Mouse (Mus musculus): ENCODE measurements around the gene Acvr1b. TPM values are rescaled to one million over a fixed set of nuclear protein-coding genes. Genes with fewer than 3 reads are reported as not detected.
A peak's percentile ranks its signal among the peaks of the same experiment; 100 is the strongest.

The Acvr1b gene
- total and polyA plus RNA-seq, 3 experiments = 2.7 to 4.8 (median 2.9) TPM

DNA sequence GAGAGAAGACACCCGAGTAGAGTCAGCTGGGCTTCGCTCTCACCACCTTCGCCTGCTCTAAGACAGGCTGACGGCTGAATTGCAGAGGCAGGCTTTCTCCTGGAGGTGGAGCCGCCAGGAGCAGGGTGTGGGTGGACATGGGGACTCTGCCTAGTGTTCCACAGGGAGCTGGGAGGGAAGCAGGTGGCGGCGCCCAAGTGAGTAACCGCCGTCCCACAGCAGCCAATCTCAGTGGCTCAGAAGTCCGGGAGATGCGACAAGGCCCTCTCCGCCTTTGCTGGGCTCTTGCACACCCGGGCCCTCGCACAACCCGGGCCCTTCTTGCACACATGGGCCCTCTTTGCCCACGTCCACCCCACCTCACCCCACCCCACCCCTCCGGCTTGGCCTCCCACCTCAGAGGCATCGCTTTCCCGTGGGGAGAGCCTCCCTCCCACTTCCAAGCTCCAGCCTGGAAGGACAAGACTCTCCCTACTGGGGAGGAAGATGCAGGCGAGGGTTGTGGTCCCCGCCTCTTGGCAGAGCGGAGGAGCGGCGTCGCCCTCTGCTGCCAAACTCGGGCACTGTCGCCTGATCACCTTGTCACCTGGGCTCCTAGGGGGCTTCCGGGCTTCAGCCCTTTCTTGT lies 65.1 kb downstream of the Acvr1b start:
- no peak overlapping the region for H3K27ac ChIP-seq (ENCODE audit: insufficient read depth, low read depth)
- TF ChIP-seq SMC3 (IDR thresholded peaks at IDR 0.05; ENCODE audit: low read depth, low read length) (peak; percentile 73), ELF1 (IDR thresholded peaks at IDR 0.05; ENCODE audit: low read depth, low read length) (peak; percentile 55), IRF4 (IDR thresholded peaks at IDR 0.05; ENCODE audit: low read depth, low read length) (no peak), CHD2 (IDR thresholded peaks at IDR 0.05; ENCODE audit: low read length) (no peak), BHLHE40 (IDR thresholded peaks at IDR 0.05; ENCODE audit: low read depth, low read length) (no peak), MAZ (IDR thresholded peaks at IDR 0.05; ENCODE audit: low read depth, low read length) (peak; percentile 64; the same call in 1 of the 2 replicates), GABPA (IDR thresholded peaks at IDR 0.05; ENCODE audit: insufficient replicate concordance, low read depth, low read length) (no peak), TCF12 (IDR thresholded peaks at IDR 0.05; ENCODE audit: low read depth, low read length) (0 out of 2 replicates have a peak, but pooled peaks have one; percentile 24), RAD21 (IDR thresholded peaks at IDR 0.05; ENCODE audit: low read depth, low read length) (peak; percentile 69), UBTF (IDR thresholded peaks at IDR 0.05; ENCODE audit: low read depth, low read length) (no peak), ZMIZ1 (IDR thresholded peaks at IDR 0.05; ENCODE audit: low read depth, low read length) (no peak), CHD1 (IDR thresholded peaks at IDR 0.05; ENCODE audit: low read depth, low read length) (no peak), CTCF (conservative IDR thresholded peaks at IDR 0.05 in 1 of 2, IDR thresholded peaks at IDR 0.05 in 1 of 2; ENCODE audit: low read depth in 2 of 2, low read length in 2 of 2) (peak; percentile 14 to 85; a peak in 2 of 4 replicates)
- in situ Hi-C loops (cut with MboI; ENCODE audit: low pct_ligation_motif_present, low pct_unique_long_range_greater_than_20kb, low sequenced_read_pairs) (no loop called here), dilution Hi-C loops (cut with MboI; ENCODE audit: extremely low pct_ligation_motif_present, extremely low pct_unique_long_range_greater_than_20kb, low sequenced_read_pairs) (no loop called here)
- no peak overlapping the region for H3K4me2 ChIP-seq (ENCODE audit: insufficient read depth, low read depth, poor library complexity, severe bottlenecking)
- no peaks in the 10 kb centered on the region for H3K36me3 ChIP-seq (replicated peaks in 1 of 2; ENCODE audit: control insufficient read depth in 1 of 2, insufficient read depth in 1 of 2, low read length in 1 of 2)
- DNase-seq (ENCODE audit: extremely low read depth) = peak; percentile 58
- no peak overlapping the region for H3K4me3 ChIP-seq (replicated peaks in 1 of 3; ENCODE audit: low read depth in 2 of 3, low read length in 2 of 3, poor library complexity in 1 of 3)
- H3K27me3 ChIP-seq (replicated peaks) = peaks cover 28% of the 10 kb centered on the region
- no peaks in the 10 kb centered on the region for H3K9me3 ChIP-seq (replicated peaks; ENCODE audit: low read length)
- no peaks in the 10 kb centered on the region for H3K79me2 ChIP-seq (replicated peaks; ENCODE audit: control insufficient read depth, extremely low read depth, insufficient read depth, poor library complexity, severe bottlenecking)
- no peak overlapping the region for H3K9ac ChIP-seq (ENCODE audit: insufficient read depth, low read depth)
- peaks cover 2 to 52% of the 10 kb centered on the region in 2 experiments; a peak in 3 of 4 replicates for H3K4me1 ChIP-seq (ENCODE audit: control insufficient read depth in 1 of 2, insufficient read depth in 2 of 2)

- Histone ChIP-seq H3K79me2 (replicated peaks; ENCODE audit: control insufficient read depth, extremely low read depth, insufficient read depth, poor library complexity, severe bottlenecking) (no peaks in the 10 kb centered on the region), H3K4me1 (ENCODE audit: control insufficient read depth in 1 of 2, insufficient read depth in 2 of 2) (peaks cover 2 to 48% of the 10 kb centered on the region in 2 experiments; a peak in 3 of 4 replicates), H3K36me3 (replicated peaks in 1 of 2; ENCODE audit: control insufficient read depth in 1 of 2, insufficient read depth in 1 of 2, low read length in 1 of 2) (no peaks in the 10 kb centered on the region), H3K27me3 (replicated peaks) (peaks cover 28% of the 10 kb centered on the region), H3K4me2 (ENCODE audit: insufficient read depth, low read depth, poor library complexity, severe bottlenecking) (no peak overlapping the region), H3K27ac (ENCODE audit: insufficient read depth, low read depth) (no peak overlapping the region), H3K9me3 (replicated peaks; ENCODE audit: low read length) (no peaks in the 10 kb centered on the region), H3K9ac (ENCODE audit: insufficient read depth, low read depth) (no peak overlapping the region), H3K4me3 (replicated peaks in 1 of 3; ENCODE audit: low read depth in 2 of 3, low read length in 2 of 3, poor library complexity in 1 of 3) (no peak overlapping the region)
- DNase-seq (ENCODE audit: extremely low read depth) = no peak
- in situ Hi-C loops (cut with MboI; ENCODE audit: low pct_ligation_motif_present, low pct_unique_long_range_greater_than_20kb, low sequenced_read_pairs) = loop anchor here (5.0 kb wide), 1 partner anchor 37 kb away; no protein-coding TSS in a partner anchor
- dilution Hi-C loops (cut with MboI; ENCODE audit: extremely low pct_ligation_motif_present, extremely low pct_unique_long_range_greater_than_20kb, low sequenced_read_pairs) = no loop called here
- TF ChIP-seq MYC (IDR thresholded peaks at IDR 0.05; ENCODE audit: low read depth, low read length) = no peak
- TF ChIP-seq POLR2A (IDR thresholded peaks at IDR 0.05; ENCODE audit: low read depth, low read length) = no peak
- TF ChIP-seq ZMIZ1 (IDR thresholded peaks at IDR 0.05; ENCODE audit: low read depth, low read length) = no peak
- no peak for TF ChIP-seq MAZ (IDR thresholded peaks at IDR 0.05; ENCODE audit: low read depth, low read length)
- TF ChIP-seq CHD2 (IDR thresholded peaks at IDR 0.05; ENCODE audit: low read length) = no peak
- TF ChIP-seq TCF12 (IDR thresholded peaks at IDR 0.05; ENCODE audit: low read depth, low read length) = no peak
- TF ChIP-seq RAD21 (IDR thresholded peaks at IDR 0.05; ENCODE audit: low read depth, low read length) = no peak
- no peak for TF ChIP-seq EP300 (IDR thresholded peaks at IDR 0.05; ENCODE audit: low read length)
- TF ChIP-seq JUN (IDR thresholded peaks at IDR 0.05; ENCODE audit: insufficient read depth, low read depth, low read length) = no peak
- no peak for TF ChIP-seq USF1 (IDR thresholded peaks at IDR 0.05; ENCODE audit: low read depth, low read length)
- no peak for TF ChIP-seq GABPA (IDR thresholded peaks at IDR 0.05; ENCODE audit: insufficient replicate concordance, low read depth, low read length)
- no peak for TF ChIP-seq TBP (conservative IDR thresholded peaks at IDR 0.05; ENCODE audit: low read depth, low read length)
- TF ChIP-seq NELFE (IDR thresholded peaks at IDR 0.05; ENCODE audit: low read depth, low read length) = no peak
Observed at GRCm38 (mm10) chr15:101239821-101240220, 66.0 kb downstream of the Acvr1b start.
